In genomic region chr2:163596057-163596872, GRCm38 (mm10) we compare ENCODE assay signal across 9 mouse cellular contexts. TPM values are rescaled to one million over a fixed set of nuclear protein-coding genes. Genes with fewer than 3 reads are reported as not detected.
DNase-seq lines count a peak whose midpoint lies in the region; ATAC-seq lines count a peak whose summit lies in the region.
"Had no signal": no experiment of that assay in that cellular context is flagged by ENCODE, and none has a peak within 500 bp of the region (broad histone marks: within the 10 kb centered on the region; RNA-seq: fewer than 3 reads in every experiment).

No protein-coding gene starts in this region.

- ATAC-seq in hindbrain, embryonic 14.5 days (ENCODE audit: low FRiP score): no peak
- peak; percentile 6; the same call in 1 of the 2 replicates for ATAC-seq in common myeloid progenitor, adult 5-6 weeks (replicated peaks; ENCODE audit: low read depth, poor library complexity, severe bottlenecking)
- no peak for ATAC-seq in frontal cortex, adult (ENCODE audit: low TSS enrichment)

- no peak overlapping the region for H3K9ac ChIP-seq in hindbrain, embryonic 14.5 days

- no peak overlapping the region for H3K4me2 ChIP-seq in hindbrain, embryonic 14.5 days (replicated peaks)

- intact Hi-C loops in heart, postnatal 14 days (cut with DNase I): no loop called here
- intact Hi-C loops in left cerebral cortex, postnatal 4 days (cut with DNase I): loop anchor here (10.0 kb wide), 1 partner anchor 61 kb away; no protein-coding TSS in a partner anchor

- H3K27ac ChIP-seq in hindbrain, embryonic 14.5 days: peak overlapping the region; percentile 5; the same call in 1 of the 2 replicates
- H3K27ac ChIP-seq in hindbrain, embryonic 10.5 days: no peak overlapping the region

- DNase-seq in hindbrain, embryonic 14.5 days (ENCODE audit: low spot score): no peak
- no peak for DNase-seq in hindbrain, embryonic 10.5 days (ENCODE audit: low spot score)
- peak; percentile 67 to 73 for DNase-seq in heart, postnatal 14 days
- peak; percentile 82 to 90 for DNase-seq in lung, adult 18-20 months
- DNase-seq in left cerebral cortex, postnatal 4 days: no peak
- no peak for DNase-seq in embryo, embryonic 10.5 days (ENCODE audit: low spot score)

- no peaks in the 10 kb centered on the region for H3K27me3 ChIP-seq in hindbrain, embryonic 14.5 days (ENCODE audit: control insufficient read depth, insufficient read depth, low read length)
- 0 out of 2 replicates have a peak, but pooled peaks cover 3% of the 10 kb centered on the region for H3K27me3 ChIP-seq in hindbrain, embryonic 10.5 days (ENCODE audit: insufficient read depth, poor library complexity, severe bottlenecking)

- 73% methylated on average over 13 of the region's 13 CpGs for WGBS in hindbrain, embryonic 14.5 days
- WGBS in hindbrain, embryonic 10.5 days: 82% methylated on average over 13 of the region's 13 CpGs

- H3K4me1 ChIP-seq in hindbrain, embryonic 14.5 days (replicated peaks; ENCODE audit: control insufficient read depth, insufficient read depth, low read length): no peaks in the 10 kb centered on the region
- H3K4me1 ChIP-seq in hindbrain, embryonic 10.5 days (replicated peaks): no peaks in the 10 kb centered on the region

- no peak overlapping the region for H3K4me3 ChIP-seq in hindbrain, embryonic 14.5 days (replicated peaks; ENCODE audit: low read length)
- H3K4me3 ChIP-seq in hindbrain, embryonic 10.5 days: no peak overlapping the region
- H3K4me3 ChIP-seq: erythroblast, embryonic 14.5 days had no signal

- no peaks in the 10 kb centered on the region for H3K36me3 ChIP-seq in hindbrain, embryonic 14.5 days (replicated peaks; ENCODE audit: control insufficient read depth, insufficient read depth)
- no peaks in the 10 kb centered on the region for H3K36me3 ChIP-seq in hindbrain, embryonic 10.5 days

- H3K9me3 ChIP-seq in hindbrain, embryonic 14.5 days (ENCODE audit: control insufficient read depth, low read length): no peaks in the 10 kb centered on the region
- H3K9me3 ChIP-seq in hindbrain, embryonic 10.5 days: no peaks in the 10 kb centered on the region

RNA-seq across cellular contexts. Expression of gene Ttpal, which starts 5.8 kb away (rescaled TPM):
- 51.6 and 53.5 TPM in 2 replicates for polyA plus RNA-seq in hindbrain, embryonic 14.5 days (2014; fragmentation: Nextera tagmentation; extraction: Ambion mirVana)
- polyA plus RNA-seq in hindbrain, embryonic 10.5 days (2016; fragmentation: Nextera tagmentation; extraction: Ambion mirVana): 31.5 and 36.9 TPM in 2 replicates
- 7.7 and 10.6 TPM in 2 replicates for total RNA-seq in common myeloid progenitor, adult 5-6 weeks (2017)
- 10 to 100 TPM; 13.6 to 13.9 TPM for total RNA-seq in heart, postnatal 14 days (2021)
- total RNA-seq in left cerebral cortex, postnatal 4 days (2021): 10 to 100 TPM; 40.1 to 46.8 TPM

RNA-seq across cellular contexts. Expression of gene Serinc3, which starts 48.7 kb away (rescaled TPM):
- polyA plus RNA-seq in hindbrain, embryonic 14.5 days (2014; fragmentation: Nextera tagmentation; extraction: Ambion mirVana): 42.1 and 45.1 TPM in 2 replicates
- polyA plus RNA-seq in hindbrain, embryonic 10.5 days (2016; fragmentation: Nextera tagmentation; extraction: Ambion mirVana): 24.2 and 25.6 TPM in 2 replicates
- total RNA-seq in common myeloid progenitor, adult 5-6 weeks (2017): 646 and 682 TPM in 2 replicates
- total RNA-seq in heart, postnatal 14 days (2021): 100 to 1,000 TPM; 360 to 363 TPM
- total RNA-seq in left cerebral cortex, postnatal 4 days (2021): 100 to 1,000 TPM; 138 to 139 TPM

Comparison
In these comparisons a context has a peak if more than half of its experiments do, and no peak if none do; other contexts are left out.
1. DNase-seq: peak in heart, postnatal 14 days (2 of 2) and lung, adult 18-20 months (2 of 2); none in hindbrain, embryonic 14.5 days (single experiment), hindbrain, embryonic 10.5 days (single experiment), left cerebral cortex, postnatal 4 days (single experiment) and embryo, embryonic 10.5 days (single experiment).